Mouse (Mus musculus) myocyte (in vitro differentiated cells): ENCODE results near the gene Hes2.

Experiments used
- CEBPB ChIP-seq: IDR thresholded peaks from 2 replicates; pipeline ENCODE4 v1.6.1; 2011; ENCODE audit warnings: mild to moderate bottlenecking, moderate library complexity; ENCODE audit not compliant: poor library complexity, insufficient read depth, severe bottlenecking
- MAX ChIP-seq: IDR thresholded peaks from one replicate; pipeline ENCODE4 v1.6.1; 2011; ENCODE audit warnings: low read depth, mild to moderate bottlenecking, control low read depth
- POLR2A ChIP-seq: IDR thresholded peaks from one replicate; pipeline ENCODE4 v1.6.1; 2011; ENCODE audit warnings: low read depth, mild to moderate bottlenecking, control low read depth, moderate library complexity; ENCODE audit not compliant: insufficient read length
- USF1 ChIP-seq: IDR thresholded peaks from one replicate; pipeline ENCODE4 v1.6.1; 2011; ENCODE audit warnings: low read depth, mild to moderate bottlenecking, control low read depth, moderate library complexity

DNA sequence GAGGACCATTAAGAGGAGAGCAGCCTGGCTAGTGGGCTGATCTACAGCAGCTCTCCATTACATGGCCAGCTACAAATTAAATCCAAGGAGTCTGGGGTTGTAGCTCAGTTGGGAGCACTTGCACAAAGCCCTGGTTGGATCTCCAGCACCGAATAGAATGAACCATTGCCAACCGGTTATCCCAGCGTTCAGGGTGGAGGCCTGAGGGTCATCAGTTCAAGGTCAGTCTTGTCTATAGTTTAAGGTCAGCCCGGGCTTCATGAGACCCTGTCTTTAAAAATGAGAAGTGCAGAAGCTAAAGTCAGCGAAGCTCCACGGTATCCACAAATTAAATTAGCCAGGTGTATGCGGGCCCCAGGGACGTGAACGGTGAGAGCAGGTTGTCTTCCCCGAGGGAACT lies 11.6 kb downstream of the Hes2 start:
- TF ChIP-seq POLR2A: no peak
- no peak for TF ChIP-seq MAX
- no peak for TF ChIP-seq CEBPB
- TF ChIP-seq USF1: no peak
